Mouse (Mus musculus): ENCODE results near the gene Tarbp2. TPM values are rescaled to one million over a fixed set of nuclear protein-coding genes. Genes with fewer than 3 reads are reported as not detected.

The Tarbp2 gene
- polyA plus RNA-seq, 1 experiment = 44.5 TPM

DNA sequence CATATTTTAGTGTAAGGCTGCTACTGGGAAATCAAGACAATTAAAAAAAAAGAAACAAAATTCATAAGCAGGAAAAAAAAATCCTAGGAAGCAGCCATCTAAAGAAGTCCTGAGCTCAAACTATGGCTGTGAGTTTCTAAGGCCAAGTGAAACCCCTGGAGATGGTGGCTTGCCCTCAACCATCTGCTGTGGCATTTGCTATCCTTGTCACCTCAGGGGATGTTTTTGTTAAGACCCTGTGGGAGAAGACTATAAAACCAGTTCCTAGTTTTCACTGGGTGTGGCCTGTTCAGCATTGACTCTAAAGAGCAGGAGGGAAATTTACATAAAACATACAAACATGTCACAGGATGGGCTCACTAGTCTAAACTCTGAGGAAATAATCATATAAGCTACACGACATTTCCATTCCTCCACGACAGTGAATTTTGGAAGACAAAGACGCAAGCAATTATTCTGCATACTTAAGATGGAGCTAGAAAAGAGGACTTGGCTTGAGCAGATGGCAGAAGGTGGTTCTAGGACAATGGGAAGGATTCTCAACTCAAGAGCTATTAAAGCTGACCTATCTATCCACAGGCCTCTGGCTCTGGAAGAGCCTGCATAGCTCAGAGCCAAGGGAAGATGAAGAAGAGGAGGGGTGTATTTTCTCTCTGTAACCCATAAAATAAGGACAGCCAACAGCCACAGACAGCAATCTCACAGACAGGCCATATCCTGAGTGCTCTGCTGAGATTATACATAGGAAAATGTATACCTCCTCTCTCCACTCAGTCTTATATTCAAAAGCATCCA lies 14.3 kb downstream of the Tarbp2 start:
- no peak overlapping the region for H3K27ac ChIP-seq (ENCODE audit: insufficient read depth, low read length)
- no peak overlapping the region for H3K4me3 ChIP-seq (ENCODE audit: insufficient read depth, low read length)
- no peaks in the 10 kb centered on the region for H3K4me1 ChIP-seq (ENCODE audit: control insufficient read depth, insufficient read depth, low read length)
- TF ChIP-seq POLR2A (IDR thresholded peaks at IDR 0.05; ENCODE audit: low read depth, low read length) (no peak), CTCF (IDR thresholded peaks at IDR 0.05; ENCODE audit: borderline replicate concordance, insufficient read depth, low read length) (no peak)

DNA sequence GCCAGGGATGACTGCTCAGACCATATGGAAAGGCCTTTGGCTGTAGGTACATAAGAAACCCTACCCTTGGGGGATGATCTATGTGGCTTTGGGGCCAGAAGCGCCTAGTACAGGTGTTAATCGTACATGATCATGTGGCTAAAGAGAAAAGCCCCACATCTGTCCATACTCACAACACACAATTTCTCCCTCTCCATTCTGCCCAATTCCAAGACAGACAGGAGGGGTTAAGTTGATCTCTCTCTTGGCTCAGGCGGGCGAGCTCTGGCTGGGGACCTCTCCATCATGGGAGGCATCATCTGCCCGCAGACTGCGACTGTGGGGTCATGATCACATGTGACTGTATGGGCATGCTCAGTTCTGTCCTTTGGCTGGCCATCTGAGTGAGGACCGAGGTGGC lies 15.9 kb downstream of the Tarbp2 start:
- TF ChIP-seq POLR2A (IDR thresholded peaks at IDR 0.05; ENCODE audit: low read depth, low read length) (no peak), CTCF (IDR thresholded peaks at IDR 0.05; ENCODE audit: borderline replicate concordance, insufficient read depth, low read length) (no peak)
- H3K27ac ChIP-seq (ENCODE audit: insufficient read depth, low read length) = no peak overlapping the region
- H3K4me1 ChIP-seq (ENCODE audit: control insufficient read depth, insufficient read depth, low read length) = no peaks in the 10 kb centered on the region
- H3K4me3 ChIP-seq (ENCODE audit: insufficient read depth, low read length) = no peak overlapping the region

DNA sequence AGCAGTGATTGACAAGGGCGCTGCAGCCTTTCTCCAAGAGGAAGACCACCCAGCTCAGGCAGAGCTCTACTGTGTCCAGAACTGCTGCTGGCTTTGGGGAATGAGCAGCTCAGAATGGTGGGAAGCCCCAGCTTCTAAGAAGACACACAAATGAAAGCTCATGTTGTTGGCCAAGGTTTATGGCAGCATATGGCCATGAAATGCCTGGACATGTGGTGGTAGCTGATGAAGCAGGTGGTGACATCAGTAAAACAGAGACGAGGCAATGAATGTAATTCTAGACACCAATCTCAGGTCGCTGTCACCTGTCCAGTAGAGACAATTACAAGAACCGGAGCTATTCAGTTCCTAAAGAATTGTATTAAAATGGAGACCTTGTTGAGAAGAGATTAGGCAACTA lies 26.8 kb downstream of the Tarbp2 start:
- H3K4me3 ChIP-seq (ENCODE audit: insufficient read depth, low read length) = no peak overlapping the region
- TF ChIP-seq POLR2A (IDR thresholded peaks at IDR 0.05; ENCODE audit: low read depth, low read length) (no peak), CTCF (IDR thresholded peaks at IDR 0.05; ENCODE audit: borderline replicate concordance, insufficient read depth, low read length) (no peak)
- H3K27ac ChIP-seq (ENCODE audit: insufficient read depth, low read length) = no peak overlapping the region
- no peaks in the 10 kb centered on the region for H3K4me1 ChIP-seq (ENCODE audit: control insufficient read depth, insufficient read depth, low read length)

- Histone ChIP-seq H3K4me3 (ENCODE audit: insufficient read depth, low read length) (no peak overlapping the region), H3K27ac (ENCODE audit: insufficient read depth, low read length) (no peak overlapping the region), H3K4me1 (ENCODE audit: control insufficient read depth, insufficient read depth, low read length) (no peaks in the 10 kb centered on the region)
- TF ChIP-seq CTCF (IDR thresholded peaks at IDR 0.05; ENCODE audit: borderline replicate concordance, insufficient read depth, low read length) (no peak), POLR2A (IDR thresholded peaks at IDR 0.05; ENCODE audit: low read depth, low read length) (no peak)
These were observed 28.3 kb downstream of the Tarbp2 start for GRCm38 (mm10) chr15:102546246-102546645.

- H3K27ac ChIP-seq (ENCODE audit: insufficient read depth, low read length) = no peak overlapping the region
- TF ChIP-seq POLR2A (IDR thresholded peaks at IDR 0.05; ENCODE audit: low read depth, low read length) = no peak
- no peak for TF ChIP-seq CTCF (IDR thresholded peaks at IDR 0.05; ENCODE audit: borderline replicate concordance, insufficient read depth, low read length)
These were observed 28.9 kb downstream of the Tarbp2 start for GRCm38 (mm10) chr15:102546677-102547427.

DNA sequence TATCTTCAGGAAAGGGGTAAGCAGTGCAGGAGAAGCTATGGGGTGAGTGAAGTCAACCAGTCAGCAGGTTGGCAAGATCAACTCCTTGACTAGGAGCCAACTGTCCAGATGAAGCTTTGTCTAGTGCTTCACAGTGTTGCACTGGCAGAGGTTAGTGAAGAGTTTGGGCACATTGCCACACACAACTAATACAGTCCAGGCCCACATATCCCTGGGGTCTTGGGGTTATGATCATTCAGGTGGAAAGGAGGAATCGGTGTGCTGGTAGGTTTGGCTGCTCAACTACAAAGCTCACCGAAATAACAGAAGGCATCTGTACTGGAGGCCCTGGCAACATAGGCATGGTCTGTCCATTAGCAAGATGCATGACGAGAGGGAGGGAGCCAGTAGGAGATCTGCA lies 29.5 kb downstream of the Tarbp2 start:
- TF ChIP-seq CTCF (IDR thresholded peaks at IDR 0.05; ENCODE audit: borderline replicate concordance, insufficient read depth, low read length) (no peak), POLR2A (IDR thresholded peaks at IDR 0.05; ENCODE audit: low read depth, low read length) (no peak)
- Histone ChIP-seq H3K27ac (ENCODE audit: insufficient read depth, low read length) (no peak overlapping the region), H3K4me1 (ENCODE audit: control insufficient read depth, insufficient read depth, low read length) (no peaks in the 10 kb centered on the region), H3K4me3 (ENCODE audit: insufficient read depth, low read length) (no peak overlapping the region)

More at GRCm38 (mm10) chr15:102546677-102547427, 28.9 kb downstream of the Tarbp2 start:
- Histone ChIP-seq H3K4me3 (ENCODE audit: insufficient read depth, low read length) (no peak overlapping the region), H3K4me1 (ENCODE audit: control insufficient read depth, insufficient read depth, low read length) (no peaks in the 10 kb centered on the region)

DNA sequence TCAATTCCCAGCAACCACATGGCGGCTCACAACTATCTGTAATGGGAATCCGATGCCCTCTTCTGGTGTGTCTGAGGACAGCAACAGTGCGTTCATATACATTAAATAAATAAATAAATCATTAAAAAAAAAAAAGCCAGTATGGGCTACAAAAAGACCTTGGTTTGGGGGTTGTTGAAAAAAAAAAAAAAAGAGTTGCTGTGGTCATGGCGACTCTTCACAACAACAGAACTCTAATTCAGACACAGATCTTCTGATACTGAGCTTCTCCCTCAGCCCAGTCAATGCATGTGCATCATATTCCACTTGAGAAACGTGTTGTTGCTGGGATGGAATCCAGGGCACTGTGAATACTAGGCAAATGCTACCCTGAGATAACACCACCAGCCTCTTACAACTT lies 34.6 kb downstream of the Tarbp2 start:
- no peak for TF ChIP-seq CTCF (IDR thresholded peaks at IDR 0.05; ENCODE audit: borderline replicate concordance, insufficient read depth, low read length)
- no peak for TF ChIP-seq POLR2A (IDR thresholded peaks at IDR 0.05; ENCODE audit: low read depth, low read length)
- no peak overlapping the region for H3K27ac ChIP-seq (ENCODE audit: insufficient read depth, low read length)
- no peaks in the 10 kb centered on the region for H3K4me1 ChIP-seq (ENCODE audit: control insufficient read depth, insufficient read depth, low read length)
- H3K4me3 ChIP-seq (ENCODE audit: insufficient read depth, low read length) = no peak overlapping the region

DNA sequence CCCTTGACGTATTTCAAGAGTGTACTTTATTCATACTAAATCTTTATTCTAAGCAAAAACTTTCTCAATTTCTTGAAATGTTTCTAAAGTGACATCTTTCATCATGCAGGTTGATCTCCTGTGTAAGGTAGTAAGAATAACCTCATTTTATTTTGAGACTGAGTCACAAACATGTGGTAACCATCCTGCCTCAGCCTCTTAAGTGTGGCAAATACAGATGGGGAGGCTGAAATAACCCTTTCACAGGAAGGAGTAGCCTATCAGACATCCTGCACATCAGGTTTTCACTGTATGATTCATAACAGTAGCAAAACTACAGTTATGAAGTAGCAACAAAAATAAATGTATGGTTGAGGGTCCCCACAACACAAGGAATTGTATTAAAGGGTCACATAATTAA lies 37.6 kb downstream of the Tarbp2 start:
- Histone ChIP-seq H3K4me3 (ENCODE audit: insufficient read depth, low read length) (no peak overlapping the region), H3K4me1 (ENCODE audit: control insufficient read depth, insufficient read depth, low read length) (no peaks in the 10 kb centered on the region)

GRCm38 (mm10) chr15:102557580-102557979 lies 39.6 kb downstream of the Tarbp2 start:
- TF ChIP-seq POLR2A (IDR thresholded peaks at IDR 0.05; ENCODE audit: low read depth, low read length) (no peak), CTCF (IDR thresholded peaks at IDR 0.05; ENCODE audit: borderline replicate concordance, insufficient read depth, low read length) (no peak)
- Histone ChIP-seq H3K27ac (ENCODE audit: insufficient read depth, low read length) (no peak overlapping the region), H3K4me1 (ENCODE audit: control insufficient read depth, insufficient read depth, low read length) (no peaks in the 10 kb centered on the region), H3K4me3 (ENCODE audit: insufficient read depth, low read length) (no peak overlapping the region)

More for the DNA sequence above, 37.6 kb downstream of the Tarbp2 start:
- H3K27ac ChIP-seq (ENCODE audit: insufficient read depth, low read length) = no peak overlapping the region
- TF ChIP-seq CTCF (IDR thresholded peaks at IDR 0.05; ENCODE audit: borderline replicate concordance, insufficient read depth, low read length) (no peak), POLR2A (IDR thresholded peaks at IDR 0.05; ENCODE audit: low read depth, low read length) (no peak)

GRCm38 (mm10) chr15:102562491-102562890 lies 44.5 kb downstream of the Tarbp2 start:
- Histone ChIP-seq H3K27ac (ENCODE audit: insufficient read depth, low read length) (no peak overlapping the region), H3K4me1 (ENCODE audit: control insufficient read depth, insufficient read depth, low read length) (no peaks in the 10 kb centered on the region), H3K4me3 (ENCODE audit: insufficient read depth, low read length) (no peak overlapping the region)
- TF ChIP-seq CTCF (IDR thresholded peaks at IDR 0.05; ENCODE audit: borderline replicate concordance, insufficient read depth, low read length) = no peak
- no peak for TF ChIP-seq POLR2A (IDR thresholded peaks at IDR 0.05; ENCODE audit: low read depth, low read length)
